8 mouse cellular contexts compared by ENCODE assay signal in genomic region chr12:25190360-25190759, GRCm38 (mm10).
DNase-seq lines count a peak whose midpoint lies in the region; ATAC-seq lines count a peak whose summit lies in the region.

No protein-coding gene starts in this region.

- ATAC-seq in embryonic facial prominence, embryonic 11.5 days (replicated peaks; ENCODE audit: insufficient number of reproducible peaks, low FRiP score, low TSS enrichment, low read depth): no peak
- 0 out of 2 replicates have a peak, but pooled peaks have one; percentile 20 for ATAC-seq in intestine, embryonic 14.5 days (replicated peaks; ENCODE audit: low FRiP score, low TSS enrichment, low read depth)
- ATAC-seq in monocyte, adult 5-6 weeks (replicated peaks; ENCODE audit: insufficient number of reproducible peaks, low FRiP score, low TSS enrichment, poor library complexity, severe bottlenecking): peak; percentile 30; the same call in 1 of the 2 replicates

- H3K4me1 ChIP-seq in embryonic facial prominence, embryonic 11.5 days (ENCODE audit: control insufficient read depth, insufficient read depth, low read length): no peaks in the 10 kb centered on the region; the same call in 1 of the 2 replicates
- peaks cover 9% of the 10 kb centered on the region for H3K4me1 ChIP-seq in intestine, embryonic 14.5 days (replicated peaks; ENCODE audit: control insufficient read depth, insufficient read depth, low read length)

- no peaks in the 10 kb centered on the region for H3K27me3 ChIP-seq in embryonic facial prominence, embryonic 11.5 days (ENCODE audit: control insufficient read depth, insufficient read depth, low read length)
- no peaks in the 10 kb centered on the region for H3K27me3 ChIP-seq in intestine, embryonic 14.5 days (replicated peaks; ENCODE audit: control insufficient read depth, insufficient read depth, low read length)

- H3K4me2 ChIP-seq in embryonic facial prominence, embryonic 11.5 days (ENCODE audit: low read depth, low read length): no peak overlapping the region
- H3K4me2 ChIP-seq in intestine, embryonic 14.5 days (ENCODE audit: low read length): no peak overlapping the region

- H3K36me3 ChIP-seq in embryonic facial prominence, embryonic 11.5 days (replicated peaks; ENCODE audit: control insufficient read depth, insufficient read depth, low read depth, low read length): no peaks in the 10 kb centered on the region
- no peaks in the 10 kb centered on the region for H3K36me3 ChIP-seq in intestine, embryonic 14.5 days (ENCODE audit: control insufficient read depth, insufficient read depth, low read length)

- WGBS in embryonic facial prominence, embryonic 11.5 days: 54% methylated on average over 6 of the region's 6 CpGs
- 54% methylated on average over 6 of the region's 6 CpGs for WGBS in intestine, embryonic 14.5 days

- H3K9ac ChIP-seq in embryonic facial prominence, embryonic 11.5 days (replicated peaks; ENCODE audit: low read length): no peak overlapping the region
- no peak overlapping the region for H3K9ac ChIP-seq in intestine, embryonic 14.5 days (ENCODE audit: low read length)

- no peak overlapping the region for H3K4me3 ChIP-seq in embryonic facial prominence, embryonic 11.5 days (ENCODE audit: low read depth, low read length)
- H3K4me3 ChIP-seq in intestine, embryonic 14.5 days (ENCODE audit: low read depth, low read length): no peak overlapping the region

- H3K27ac ChIP-seq in embryonic facial prominence, embryonic 11.5 days (replicated peaks; ENCODE audit: low read depth, low read length): no peak overlapping the region
- H3K27ac ChIP-seq in intestine, embryonic 14.5 days (ENCODE audit: low read depth): peak overlapping the region; percentile 47; the same call in 1 of the 2 replicates

- peak; percentile 10 to 15 for DNase-seq in layer of hippocampus, postnatal 14 days (ENCODE audit: low spot score in 2 of 2)
- DNase-seq in layer of hippocampus, adult 8-10 months (ENCODE audit: low spot score in 2 of 2): no peak
- peak; percentile 12 for DNase-seq in embryonic facial prominence, embryonic 11.5 days (ENCODE audit: low spot score)
- DNase-seq in intestine, embryonic 14.5 days (ENCODE audit: low spot score): no peak
- DNase-seq in cerebellum, adult 11-12 months: no peak
- no peak for DNase-seq in adrenal gland, adult 18-20 months (ENCODE audit: low spot score in 2 of 2)
- no peak for DNase-seq in cerebellum, adult 8-10 months

- H3K9me3 ChIP-seq in embryonic facial prominence, embryonic 11.5 days (replicated peaks; ENCODE audit: control insufficient read depth, low read length): no peaks in the 10 kb centered on the region
- no peaks in the 10 kb centered on the region for H3K9me3 ChIP-seq in intestine, embryonic 14.5 days (ENCODE audit: control insufficient read depth, low read length)

Comparison
In these comparisons a context has a peak if more than half of its experiments do, and no peak if none do; other contexts are left out.
1. DNase-seq: peak in layer of hippocampus, postnatal 14 days (2 of 2) and embryonic facial prominence, embryonic 11.5 days (single experiment); none in layer of hippocampus, adult 8-10 months (0 of 2), intestine, embryonic 14.5 days (single experiment), cerebellum, adult 11-12 months (single experiment), adrenal gland, adult 18-20 months (0 of 2) and cerebellum, adult 8-10 months (single experiment).